Mouse (Mus musculus) heart, postnatal 10 days (tissue): ENCODE data around the gene E130114P18Rik. TPM values are rescaled to one million over a fixed set of nuclear protein-coding genes. Genes with fewer than 3 reads are reported as not detected.

Experiments used
- DNase-seq, 2 experiments: peaks; one replicate each; pipeline ENCODE4 v3.0.0; 2021
- intact Hi-C: fragments of 180-260 bp; cut with DNase I; formaldehyde crosslinking; loops from one replicate; pipeline ENCODE4 v1.15.1; 2025
- total RNA-seq, 2 experiments: library from RNA; stranded (reverse); gene quantifications; 2 replicates each; pipeline ENCODE4 v1.2.3; 2021

Gene E130114P18Rik
- total RNA-seq, 2 experiments from 2014 or later: 0.34 to 0.47 TPM

DNA sequence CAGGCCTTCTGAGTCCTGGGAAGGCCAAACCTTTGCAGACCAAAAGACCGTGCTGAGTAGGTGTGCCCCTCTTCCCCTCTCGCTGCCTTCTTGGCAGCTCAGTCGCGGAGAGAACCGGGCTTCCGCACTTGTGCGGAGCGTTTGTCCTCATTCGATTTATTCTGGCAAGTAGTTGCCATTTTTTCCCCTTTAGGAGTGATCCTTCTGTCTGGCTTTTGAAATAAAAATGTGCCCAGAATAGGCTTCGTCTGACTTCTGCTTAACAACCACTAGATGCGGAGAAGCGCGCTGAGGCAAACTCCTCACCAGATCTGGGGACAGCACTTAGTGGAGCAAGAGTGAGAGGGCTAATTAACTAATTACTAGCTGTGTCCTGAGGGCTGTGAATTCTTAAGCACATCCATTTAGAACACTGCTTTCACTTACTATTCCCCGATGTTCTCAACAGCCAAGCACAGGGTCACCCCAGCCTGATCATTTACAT, 19.9 kb downstream of the E130114P18Rik start:
- intact Hi-C loops: no loop called here
- peak; percentile 74 to 75 for DNase-seq

DNA sequence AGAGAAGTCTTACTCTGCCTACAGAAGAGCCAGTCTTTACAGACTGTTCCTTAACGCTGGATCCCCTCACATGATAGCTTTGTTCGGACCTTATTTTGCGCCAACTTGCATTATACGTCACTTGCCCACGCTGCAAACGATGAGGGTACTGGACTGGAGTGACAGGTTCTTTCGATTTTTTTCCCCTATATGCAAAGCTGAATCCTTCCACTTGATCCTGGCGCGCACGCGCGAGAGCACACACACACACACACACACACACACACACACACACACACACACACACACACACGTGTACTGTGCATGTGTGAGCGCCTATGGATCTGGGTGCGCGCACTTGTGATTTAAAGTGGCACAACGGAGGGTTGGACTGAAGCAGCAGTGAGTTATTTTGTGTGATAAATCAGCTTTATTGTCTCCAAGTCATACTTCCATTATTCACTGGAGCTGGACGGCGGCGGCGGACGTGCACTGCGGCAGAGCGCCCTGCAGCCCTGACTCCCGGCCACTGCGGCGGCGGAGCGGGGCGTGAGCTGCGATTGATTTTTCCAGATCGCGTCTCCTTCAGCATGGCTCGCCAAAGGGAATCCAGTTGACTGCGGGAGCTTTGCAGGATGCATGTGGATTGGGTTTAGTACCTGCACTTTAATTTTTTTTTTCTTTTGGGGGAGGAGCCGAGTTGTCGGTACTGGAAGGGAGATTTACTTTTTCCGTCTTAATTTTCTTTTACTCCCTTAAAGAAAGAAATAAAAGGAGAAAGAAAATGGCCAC, 20.5 kb downstream of the E130114P18Rik start:
- intact Hi-C loops: no loop called here
- peak; percentile 84 for DNase-seq

DNA sequence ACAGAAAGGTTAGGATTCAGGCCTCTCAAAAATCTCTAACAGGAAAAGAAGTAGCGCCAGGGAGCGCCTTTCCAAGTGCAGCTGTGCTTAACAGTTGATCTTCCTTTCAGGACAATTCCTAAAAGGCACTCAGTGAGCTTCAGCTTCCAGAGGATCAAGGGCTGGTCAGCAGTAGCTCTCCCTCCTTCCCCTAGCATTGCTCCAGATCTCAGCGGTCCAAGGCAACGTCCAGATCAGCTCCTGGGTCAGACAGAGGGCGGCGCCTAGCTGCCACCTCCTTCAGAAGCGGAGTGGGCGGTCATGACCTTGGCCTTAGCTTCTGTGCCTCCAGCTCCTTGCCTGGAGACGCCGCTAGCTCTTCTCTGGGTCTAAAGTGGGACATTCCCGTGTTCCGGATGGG, 23.6 kb downstream of the E130114P18Rik start:
- intact Hi-C loops: loop anchor here (5.0 kb wide), 3 partner anchors 448 to 948 kb away; partner anchors contain the start of gene Tm2d1

DNA sequence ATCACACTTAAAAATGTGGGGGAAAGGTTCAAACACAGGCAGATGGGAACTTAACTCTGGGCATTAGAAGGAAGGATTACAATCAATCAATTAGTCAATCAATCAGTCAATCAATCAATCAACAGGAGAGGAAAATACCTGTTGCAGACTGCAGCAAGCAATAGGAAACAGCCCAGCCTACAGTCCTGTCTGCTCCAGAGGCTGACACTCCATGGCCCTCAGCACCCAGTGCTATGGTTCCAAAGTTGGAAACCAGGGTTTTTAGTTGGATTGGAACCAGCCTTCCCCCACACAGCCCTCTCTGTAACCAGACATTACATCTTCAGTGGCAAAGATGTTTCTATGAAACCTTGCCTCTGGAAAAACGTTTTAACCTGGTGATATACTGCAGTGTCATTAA, 24.4 kb downstream of the E130114P18Rik start:
- intact Hi-C loops: loop anchor here (1.0 to 5.0 kb wide), 5 partner anchors 249 to 949 kb away; partner anchors contain the start of gene Tm2d1
- DNase-seq: peak in 1 of 2 experiments; percentile 25

More for the DNA sequence above, 23.6 kb downstream of the E130114P18Rik start:
- peak; percentile 75 to 80 for DNase-seq

DNA sequence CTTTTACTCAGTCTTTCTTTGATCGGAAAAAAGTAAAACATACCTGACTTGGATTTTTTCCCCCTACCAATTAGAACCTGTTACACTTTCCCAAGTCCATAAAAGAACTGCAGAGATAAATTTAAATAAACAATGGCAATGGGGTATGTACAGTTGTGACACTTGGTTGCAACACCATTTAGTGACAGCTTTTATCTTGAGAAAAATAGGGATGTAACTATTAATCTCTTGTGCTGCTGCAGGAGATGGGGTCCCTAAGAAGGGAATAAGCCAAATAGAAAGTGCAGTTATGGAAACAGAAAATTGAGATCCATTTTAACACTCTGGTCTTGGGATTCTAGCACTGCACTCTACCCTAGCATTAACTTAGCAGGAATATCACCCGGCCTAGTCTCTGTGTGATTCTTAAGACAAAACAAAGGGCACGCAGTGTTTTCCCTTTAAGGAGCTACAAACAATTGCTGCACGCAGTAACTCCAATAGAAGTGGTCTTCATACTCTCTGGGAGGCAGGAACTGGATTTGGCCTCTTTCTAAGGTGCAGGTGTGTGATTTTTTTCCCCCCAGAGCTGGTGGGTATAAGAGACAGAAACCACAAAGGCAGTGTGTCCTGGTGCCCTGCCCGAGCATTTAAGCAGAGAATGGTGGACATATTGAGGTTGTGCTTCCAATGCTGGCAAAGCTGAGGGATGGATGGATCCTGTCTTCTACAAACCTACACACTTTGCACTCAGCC, 25.4 kb downstream of the E130114P18Rik start:
- intact Hi-C loops: loop anchor here (1.0 to 5.0 kb wide), 6 partner anchors 20 to 950 kb away; partner anchors contain the start of genes Nfia and Tm2d1

DNA sequence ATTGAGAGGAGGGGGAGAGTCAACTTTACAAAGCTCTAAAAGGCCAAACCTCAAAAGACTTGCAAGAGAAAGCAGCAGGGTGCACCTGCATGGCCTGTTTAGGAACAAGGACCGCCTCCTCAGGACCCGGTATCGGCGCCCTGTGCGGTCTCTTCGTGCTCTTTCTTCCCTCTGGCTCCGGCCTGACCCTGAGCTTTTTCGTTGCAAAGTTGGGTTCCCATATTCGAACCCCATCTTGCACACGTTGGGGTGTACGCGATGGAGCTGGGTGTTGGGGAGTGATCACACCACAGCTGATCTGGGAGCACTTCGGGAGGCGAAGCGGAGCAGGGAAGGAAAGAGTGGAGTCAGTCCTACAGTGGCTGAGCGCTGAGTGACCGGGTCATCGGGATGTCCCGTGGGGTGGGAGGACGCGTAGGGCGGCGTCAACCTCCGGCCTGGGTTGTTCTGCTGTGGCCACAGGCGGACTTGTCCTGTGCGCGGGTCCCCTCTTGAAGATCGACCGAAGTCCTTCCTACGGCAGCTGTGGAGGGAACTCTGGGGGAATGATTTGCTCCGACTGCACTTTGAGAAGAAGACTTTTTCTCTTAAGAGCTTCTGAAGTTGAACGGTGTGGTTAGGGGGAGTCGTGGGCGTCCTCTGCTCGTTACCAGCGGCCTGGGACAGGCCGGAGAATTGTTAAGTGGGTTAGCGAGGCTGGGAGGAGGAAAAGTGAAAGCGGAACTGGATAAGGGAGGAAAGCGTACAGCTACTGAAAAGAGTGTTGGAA, 26.2 kb downstream of the E130114P18Rik start:
- intact Hi-C loops: loop anchor here (1.0 to 5.0 kb wide), 7 partner anchors 21 to 951 kb away; partner anchors contain the start of genes Nfia and Tm2d1
- peak; percentile 85 to 89 for DNase-seq

More for the DNA sequence above, 25.4 kb downstream of the E130114P18Rik start:
- peak; percentile 22 to 27 for DNase-seq

DNA sequence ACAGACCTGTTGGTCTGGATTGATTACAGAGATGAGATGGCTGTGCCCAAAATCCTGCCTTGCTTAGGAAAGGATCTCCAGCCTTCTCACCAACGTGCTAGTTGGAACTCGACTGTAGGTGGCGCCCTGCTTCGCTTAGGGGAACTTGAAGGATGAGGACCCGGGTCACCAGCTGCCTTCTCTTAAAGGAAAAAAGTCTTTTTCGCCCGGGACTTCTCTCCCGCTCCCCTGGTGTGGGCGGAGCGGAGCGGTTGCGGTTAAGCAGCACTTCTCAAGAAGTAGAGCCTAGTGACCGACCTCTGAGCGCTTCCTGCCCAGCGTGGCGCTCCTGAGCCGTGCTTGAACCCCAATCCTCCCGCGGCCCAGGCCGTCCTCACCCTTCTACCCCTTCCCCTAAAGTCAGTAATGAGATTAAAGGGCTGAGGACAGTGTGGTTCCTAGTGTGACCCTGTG, 26.8 kb downstream of the E130114P18Rik start:
- intact Hi-C loops: loop anchor here (1.0 to 5.0 kb wide), 5 partner anchors 451 to 951 kb away; partner anchors contain the start of gene Tm2d1
- DNase-seq: peak; percentile 95 to 97

DNA sequence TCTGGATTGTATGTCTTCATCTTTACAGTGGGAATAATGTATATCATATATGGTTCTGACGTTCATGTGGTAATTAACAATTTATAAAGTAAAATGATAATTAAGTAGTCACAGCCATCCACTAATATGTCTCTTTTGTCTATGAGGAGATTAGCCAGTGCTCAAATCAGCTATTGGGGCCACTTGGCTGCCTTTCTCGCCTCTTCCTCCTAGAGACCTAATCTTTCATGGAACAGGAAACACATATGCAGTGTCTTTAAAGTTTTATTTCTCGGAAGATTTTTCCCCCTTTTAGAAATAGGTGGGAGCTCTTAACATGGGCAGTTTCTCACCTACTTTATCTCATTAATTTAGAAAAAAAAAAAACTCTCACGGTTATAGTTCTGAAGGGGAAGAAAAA, 27.5 kb downstream of the E130114P18Rik start:
- no peak for DNase-seq

DNA sequence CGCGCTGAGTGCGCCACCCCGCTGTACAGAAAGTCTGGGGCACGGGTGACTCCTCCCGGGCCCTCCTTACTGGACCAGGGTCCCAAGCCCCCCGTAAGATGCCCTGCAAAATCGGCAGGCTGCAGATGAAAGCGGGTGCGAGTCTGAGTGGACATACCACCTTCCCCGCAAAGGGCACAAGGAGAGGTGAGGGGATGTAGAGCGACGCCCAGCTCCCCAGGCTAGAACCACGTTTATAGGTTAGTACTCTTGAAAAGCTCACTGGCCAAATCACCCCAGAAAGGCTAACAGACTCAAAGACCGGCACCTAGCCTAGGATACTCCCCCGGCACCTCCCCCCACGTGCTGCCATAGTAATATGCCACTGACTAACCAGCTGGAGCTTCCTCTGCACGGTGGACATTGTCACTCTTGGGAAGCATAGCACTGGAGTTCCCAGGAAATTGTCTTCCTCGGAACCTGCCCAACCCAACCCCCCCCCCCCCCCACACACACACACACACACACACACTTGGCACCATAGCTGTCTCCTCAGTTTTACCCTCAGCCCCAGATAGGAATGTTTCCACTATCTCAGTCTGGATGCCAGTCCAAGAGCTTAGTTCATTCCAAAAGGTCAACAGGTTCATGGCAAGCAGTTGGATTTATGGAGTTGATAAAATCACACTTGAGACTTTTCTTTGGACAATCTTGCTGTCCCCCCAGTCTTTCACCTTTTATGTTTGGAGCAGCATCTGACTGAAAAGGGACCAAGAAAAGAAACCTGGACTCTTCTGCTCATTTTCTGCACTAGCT, 31.6 kb downstream of the E130114P18Rik start:
- no peak for DNase-seq
- intact Hi-C loops: loop anchor here (2.0 to 10.0 kb wide), 3 partner anchors 70 to 1039 kb away; no protein-coding TSS in a partner anchor

More for the DNA sequence above, 27.5 kb downstream of the E130114P18Rik start:
- intact Hi-C loops: loop anchor here (2.0 to 5.0 kb wide), 4 partner anchors 452 to 952 kb away; partner anchors contain the start of gene Tm2d1

DNA sequence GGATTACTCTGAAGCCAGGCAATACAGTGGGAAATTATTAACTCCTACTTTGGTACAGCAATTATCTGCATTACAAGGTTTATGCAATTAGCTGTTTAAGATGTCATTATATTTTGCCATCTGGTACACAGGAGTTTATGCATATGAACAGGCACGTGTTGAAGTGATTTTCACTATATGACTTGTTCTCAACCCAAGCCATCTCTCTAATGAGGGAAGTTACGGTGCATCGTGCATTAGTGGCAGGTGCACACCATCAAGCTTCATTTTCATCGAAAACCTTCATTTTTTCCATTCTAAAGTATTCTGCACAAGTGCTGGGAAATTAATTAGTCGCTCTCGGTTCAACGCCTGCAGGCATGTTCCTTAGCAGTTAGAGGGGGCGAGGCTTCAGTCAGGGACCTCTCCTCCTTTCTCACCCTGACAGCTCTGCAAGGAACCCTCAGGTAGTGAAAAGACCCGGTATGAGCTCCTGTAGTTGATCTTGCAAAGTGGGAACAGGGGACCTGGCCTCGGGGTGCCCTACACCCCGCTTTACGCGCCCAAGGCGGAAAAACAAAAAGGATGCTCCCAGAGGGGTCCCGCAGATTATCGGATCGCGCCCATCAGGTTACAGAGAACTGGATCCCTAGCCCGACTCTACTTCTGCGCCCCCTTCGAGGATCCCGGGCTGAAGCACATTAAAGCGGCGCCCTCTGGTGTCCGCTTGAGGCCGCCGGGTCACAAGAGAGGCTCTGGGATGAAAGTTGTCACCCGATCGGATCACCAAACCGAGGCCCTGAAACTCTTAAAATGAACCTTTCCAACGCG, 32.4 kb downstream of the E130114P18Rik start:
- peak; percentile 87 to 89 for DNase-seq

DNA sequence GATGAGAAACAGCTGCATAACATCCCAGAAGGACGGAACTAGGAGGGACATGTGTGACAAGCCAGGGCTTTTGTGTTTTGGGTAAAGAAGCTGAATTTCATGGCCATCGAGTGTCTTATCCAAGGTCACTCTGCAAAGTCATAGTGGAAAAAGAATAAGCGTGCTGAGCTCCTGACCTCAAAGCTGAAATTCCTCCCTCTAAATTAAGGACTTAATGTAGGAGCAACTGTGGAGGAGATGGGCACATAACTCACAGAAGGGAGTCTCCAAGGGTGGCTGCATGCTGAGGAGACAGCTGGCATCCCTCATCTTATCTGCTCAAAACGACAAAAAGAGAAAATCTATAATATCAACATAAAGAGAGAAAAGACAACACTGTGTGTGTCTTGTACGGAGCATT, 33.9 kb downstream of the E130114P18Rik start:
- intact Hi-C loops: loop anchor here (2.0 to 10.0 kb wide), 3 partner anchors 121 to 939 kb away; no protein-coding TSS in a partner anchor

More for the DNA sequence above, 32.4 kb downstream of the E130114P18Rik start:
- intact Hi-C loops: loop anchor here (1.0 to 10.0 kb wide), 6 partner anchors 69 to 1038 kb away; no protein-coding TSS in a partner anchor

DNA sequence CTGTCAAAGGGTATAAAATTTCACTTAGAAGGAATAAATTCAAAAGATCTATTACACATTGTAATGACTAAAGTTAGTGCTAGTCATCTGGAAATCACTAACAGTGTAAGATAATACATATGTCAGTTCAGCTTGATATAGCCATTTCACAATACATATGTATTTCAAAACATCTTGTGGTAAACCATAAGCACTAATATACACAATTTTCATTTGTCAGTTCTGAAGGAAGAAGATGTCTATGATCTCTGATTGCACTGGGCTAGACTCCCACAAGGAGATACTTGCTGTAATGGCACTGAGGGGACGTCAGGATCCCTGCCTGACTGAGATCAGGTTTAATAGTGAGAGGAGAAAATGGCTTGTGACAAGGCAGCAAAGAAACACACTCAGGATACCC, 44.5 kb downstream of the E130114P18Rik start:
- no peak for DNase-seq
- intact Hi-C loops: no loop called here

More for the DNA sequence above, 33.9 kb downstream of the E130114P18Rik start:
- DNase-seq: no peak

DNA sequence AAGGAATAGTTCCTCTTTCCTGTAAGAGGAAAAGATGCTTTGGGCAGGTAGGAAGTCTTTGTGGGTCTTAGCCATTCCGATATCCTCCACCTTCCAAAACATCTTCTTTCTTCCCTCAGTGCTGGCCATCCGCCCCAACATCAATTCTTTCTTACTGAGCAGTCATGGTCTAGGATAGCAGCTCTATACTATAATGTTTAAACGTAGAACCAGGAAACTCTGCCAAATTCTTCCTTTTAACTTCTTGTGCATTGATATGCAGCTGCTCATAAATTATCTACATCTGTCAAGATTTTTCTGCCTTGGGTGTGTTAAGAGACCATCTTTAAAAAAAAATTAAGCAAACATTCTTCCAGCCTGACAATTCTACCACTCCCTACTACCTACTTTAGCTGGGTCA, 47.5 kb downstream of the E130114P18Rik start:
- intact Hi-C loops: no loop called here
- no peak for DNase-seq

DNA sequence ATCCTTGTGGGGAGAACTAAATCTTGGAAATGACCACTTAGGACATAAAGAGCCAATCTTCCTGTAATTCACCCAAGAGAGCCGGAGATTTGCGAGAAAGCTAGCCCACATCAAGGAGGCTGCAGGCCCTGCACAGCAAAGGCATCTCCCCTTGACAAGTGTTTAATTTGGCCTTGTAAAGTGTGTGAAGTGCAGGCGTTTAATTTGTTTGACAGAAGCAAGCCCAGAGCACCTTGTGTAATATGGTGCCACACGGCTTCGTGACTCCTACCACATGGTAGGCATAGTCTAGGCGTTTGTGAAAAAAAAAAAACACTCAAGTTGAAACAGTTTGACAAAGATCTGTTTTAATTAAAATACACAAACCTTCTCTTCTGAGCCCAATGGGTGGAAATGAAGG, 47.9 kb downstream of the E130114P18Rik start:
- DNase-seq: no peak
- intact Hi-C loops: no loop called here

DNA sequence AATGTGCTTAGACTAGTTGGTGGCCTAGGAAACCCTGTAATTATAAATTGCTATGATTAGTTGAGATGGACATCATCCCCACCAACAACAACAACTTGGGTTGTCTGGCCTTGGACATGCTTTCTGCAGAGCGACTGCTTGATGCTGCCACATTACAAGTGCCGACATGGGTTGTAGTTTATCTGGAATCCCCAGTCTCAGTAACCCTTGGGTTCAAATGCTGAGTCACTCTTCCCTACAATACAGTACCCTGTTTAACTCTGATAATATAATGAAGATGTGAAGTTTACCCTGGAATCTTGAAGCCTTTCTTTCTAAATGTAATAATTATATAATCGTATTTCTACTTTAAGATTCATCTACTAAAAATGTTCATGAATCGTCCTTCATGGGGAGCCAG, 49.4 kb downstream of the E130114P18Rik start:
- DNase-seq: no peak
- intact Hi-C loops: no loop called here

DNA sequence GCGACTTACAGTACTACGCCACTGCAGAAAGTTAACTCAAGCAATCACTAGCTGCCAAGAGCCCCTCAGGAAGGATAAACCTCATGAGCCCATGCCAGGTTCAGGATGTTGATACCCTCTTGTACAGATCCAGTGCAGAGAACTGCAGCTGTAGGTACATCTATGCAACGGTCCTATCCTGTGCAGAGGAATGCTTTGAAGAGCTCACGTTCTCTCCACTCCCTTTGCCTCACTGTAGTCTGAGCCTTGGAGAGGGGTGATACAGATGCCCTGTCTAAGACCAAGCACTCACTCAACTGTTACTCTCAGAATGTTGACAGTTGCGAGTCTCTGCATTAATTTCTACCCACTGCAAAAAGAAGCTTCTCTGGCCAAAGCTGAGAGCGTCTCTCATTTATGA, 54.5 kb downstream of the E130114P18Rik start:
- intact Hi-C loops: no loop called here

DNA sequence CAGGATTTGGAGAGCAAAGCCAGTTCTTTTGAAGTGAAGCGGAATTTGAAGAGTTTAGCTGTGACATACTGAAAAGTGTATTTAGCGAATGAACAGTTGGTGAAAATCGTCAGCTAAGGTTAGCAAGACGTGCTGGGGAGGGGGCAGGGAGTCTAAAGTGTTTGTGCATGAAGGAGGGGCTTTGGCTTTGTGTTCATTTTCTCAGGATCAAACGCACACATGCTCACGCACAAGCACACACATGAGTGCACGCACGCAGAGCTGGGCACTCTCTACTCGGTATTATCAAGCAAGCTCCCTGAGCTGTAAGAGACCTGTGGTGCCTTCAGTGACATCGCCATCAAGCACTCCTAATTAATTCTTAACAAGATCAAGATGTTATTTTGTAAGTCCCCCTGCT, 55.2 kb downstream of the E130114P18Rik start:
- no peak for DNase-seq
- intact Hi-C loops: no loop called here

More for the DNA sequence above, 54.5 kb downstream of the E130114P18Rik start:
- DNase-seq: no peak

DNA sequence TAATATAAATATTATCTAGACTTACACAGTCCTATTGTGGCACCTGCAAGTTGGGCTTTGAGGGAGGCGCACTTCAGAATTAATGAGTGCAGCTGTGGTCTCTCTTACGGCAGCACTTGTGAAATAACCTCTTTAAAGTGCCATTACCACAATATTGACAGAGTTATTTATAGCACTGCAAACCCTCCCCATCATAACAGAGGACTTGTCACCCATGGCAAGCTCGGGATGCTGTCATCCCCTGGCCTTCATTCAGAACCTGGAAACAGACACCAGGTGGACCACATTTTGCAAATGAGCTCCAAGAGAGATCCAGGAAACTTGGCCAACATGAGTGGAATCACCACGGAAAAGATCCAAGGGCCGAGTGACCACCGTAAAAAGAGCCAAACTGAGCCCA, 63.3 kb downstream of the E130114P18Rik start:
- no peak for DNase-seq
- intact Hi-C loops: no loop called here
